ENCODE assay signal across 8 mouse cellular contexts in the genomic region with DNA sequence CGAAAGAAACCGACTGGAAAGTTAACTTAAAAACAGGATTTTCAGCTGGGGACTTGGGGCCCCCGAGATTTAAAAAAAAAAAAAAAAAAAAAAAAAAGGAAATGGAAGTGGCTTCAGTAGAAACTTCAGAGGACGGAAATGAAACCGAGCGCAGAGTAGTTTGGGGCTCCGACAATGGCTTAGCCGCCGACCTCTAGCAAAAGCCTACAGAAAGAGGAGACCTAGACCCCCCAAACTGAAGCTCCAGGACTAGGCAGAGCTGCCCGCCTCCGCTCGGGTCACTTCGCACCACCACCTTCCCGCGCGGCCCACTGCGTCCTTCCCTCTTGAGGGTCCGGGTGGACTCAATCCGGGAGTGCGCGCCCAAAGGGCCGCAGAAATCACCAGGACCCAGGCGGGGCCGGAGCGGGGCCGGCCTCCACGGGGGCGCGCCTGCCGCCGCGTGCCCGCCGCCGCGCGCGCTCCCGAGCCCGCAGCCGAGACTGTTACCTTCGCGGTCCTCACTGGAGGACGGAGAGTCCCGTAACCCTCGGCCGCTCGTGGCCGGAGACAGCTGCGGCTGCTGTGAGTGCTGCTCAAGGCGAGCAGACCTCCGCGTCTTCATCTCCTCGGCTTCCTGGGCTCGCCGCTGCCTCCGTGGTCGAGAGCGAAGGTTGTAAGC. TPM values are rescaled to one million over a fixed set of nuclear protein-coding genes. Genes with fewer than 3 reads are reported as not detected.
DNase-seq lines count a peak whose midpoint lies in the region; ATAC-seq and TF ChIP-seq lines count a peak whose summit lies in the region.

Tor1aip2 (plus strand) TSS at position 135 of the 661 bp plus-strand sequence.

- H3K27me3 ChIP-seq in erythroblast, embryonic 14.5 days (ENCODE audit: control insufficient read depth): no peaks in the 10 kb centered on the region
- H3K27me3 ChIP-seq in heart, postnatal 0 days (ENCODE audit: control insufficient read depth, insufficient read depth, low read length): no peaks in the 10 kb centered on the region

- H3K27ac ChIP-seq in heart, postnatal 0 days (ENCODE audit: low read depth): peak within 1 kb of the TSS; percentile 100

- peak within 1 kb of the TSS; percentile 67 for H3K4me2 ChIP-seq in heart, postnatal 0 days (ENCODE audit: low read depth, low read length)

- peak; percentile 49 for ATAC-seq in heart, postnatal 0 days (ENCODE audit: insufficient read depth, low read depth)

- 0% methylated on average over 40 of the region's 59 CpGs for WGBS in heart, postnatal 0 days

- H3K9me3 ChIP-seq in erythroblast, embryonic 14.5 days (ENCODE audit: control insufficient read depth, low read length): no peaks in the 10 kb centered on the region
- no peaks in the 10 kb centered on the region for H3K9me3 ChIP-seq in heart, postnatal 0 days (replicated peaks; ENCODE audit: control insufficient read depth, low read length)

- peaks cover 50% of the 10 kb centered on the region for H3K36me3 ChIP-seq in erythroblast, embryonic 14.5 days (ENCODE audit: control insufficient read depth)
- H3K36me3 ChIP-seq in heart, postnatal 0 days (replicated peaks; ENCODE audit: control insufficient read depth, insufficient read depth, low read length): peaks cover 34% of the 10 kb centered on the region

- TF ChIP-seq CTCF in heart, postnatal 0 days (IDR thresholded peaks at IDR 0.05; ENCODE audit: low read depth): no peak

- peak within 1 kb of the TSS; percentile 94 for H3K9ac ChIP-seq in heart, postnatal 0 days (replicated peaks; ENCODE audit: low read depth, low read length)

- H3K4me3 ChIP-seq in erythroblast, embryonic 14.5 days (replicated peaks): peak within 1 kb of the TSS; percentile 100
- H3K4me3 ChIP-seq in heart, postnatal 0 days (ENCODE audit: low read depth, low read length): peak within 1 kb of the TSS; percentile 93

- TF ChIP-seq EP300 in heart, postnatal 0 days (IDR thresholded peaks at IDR 0.05; ENCODE audit: low read depth): no peak

- peak; percentile 87 to 89 for DNase-seq in cerebellum, postnatal 10 days
- no peak for DNase-seq in cerebellum, adult 9-11 months
- DNase-seq in adipocyte (ENCODE audit: low spot score): peak; percentile 75
- peak; percentile 78 for DNase-seq in heart, postnatal 0 days (ENCODE audit: low spot score)
- DNase-seq in layer of hippocampus, postnatal 14 days (ENCODE audit: low spot score in 2 of 2): no peak
- DNase-seq in lung, postnatal 36 days: peak; percentile 79
- DNase-seq in right cerebral cortex, postnatal 4 days: peak; percentile 72

- peaks cover 41% of the 10 kb centered on the region for H3K4me1 ChIP-seq in erythroblast, embryonic 14.5 days (ENCODE audit: control insufficient read depth)
- H3K4me1 ChIP-seq in heart, postnatal 0 days (ENCODE audit: control insufficient read depth, insufficient read depth): peaks cover 6% of the 10 kb centered on the region

RNA-seq across cellular contexts. Expression of gene Tor1aip2, which starts in this region (rescaled TPM):
- polyA plus RNA-seq in erythroblast, embryonic 14.5 days (2012): 1.4 and 1.8 TPM in 2 replicates
- 77.1 and 123 TPM in 2 replicates for total RNA-seq in heart, postnatal 0 days (2014; rRNA removed; ENCODE audit: low replicate concordance)
- 49.0 and 52.4 TPM in 2 replicates for polyA plus RNA-seq in heart, postnatal 0 days (2015; fragmentation: Nextera tagmentation; extraction: Ambion mirVana)
- total RNA-seq in layer of hippocampus, postnatal 14 days (2021): 10 to 100 TPM; 60.8 to 69.9 TPM

Comparison
In these comparisons a context has a peak if more than half of its experiments do, and no peak if none do; other contexts are left out.
1. RNA of gene Tor1aip2 (polyA plus RNA-seq): 49.0 to 52.4 TPM in heart, postnatal 0 days; 1.4 to 1.8 TPM in erythroblast, embryonic 14.5 days; every median in the first group is over 10 times any median in the second.
2. DNase-seq: peak in cerebellum, postnatal 10 days (2 of 2), adipocyte (single experiment), heart, postnatal 0 days (single experiment), lung, postnatal 36 days (single experiment) and right cerebral cortex, postnatal 4 days (single experiment); none in cerebellum, adult 9-11 months (single experiment) and layer of hippocampus, postnatal 14 days (0 of 2).